In the genomic region with DNA sequence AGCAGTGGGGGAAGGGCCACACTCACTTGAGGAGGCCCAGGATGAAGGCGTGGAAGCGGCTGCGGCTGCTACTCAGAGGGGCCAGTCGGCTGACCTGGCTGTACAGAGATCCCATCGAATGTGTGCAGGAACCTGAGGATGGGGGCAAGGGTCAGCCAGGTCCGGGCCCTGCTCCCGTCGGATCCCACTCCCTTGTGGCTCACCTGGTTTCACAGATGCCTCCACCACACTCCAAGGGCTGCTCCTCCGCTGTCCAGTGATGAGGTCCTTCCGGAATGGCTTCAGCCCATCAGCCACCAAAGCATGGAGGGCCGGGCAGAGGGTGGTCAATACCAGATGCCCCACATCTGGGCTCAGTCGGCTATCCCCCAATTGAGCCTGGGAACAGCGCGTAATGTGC, we compare ENCODE assay signal across 8 mouse cellular contexts. TPM values are rescaled to one million over a fixed set of nuclear protein-coding genes. Genes with fewer than 3 reads are reported as not detected.
DNase-seq lines count a peak whose midpoint lies in the region; ATAC-seq and TF ChIP-seq lines count a peak whose summit lies in the region.

No protein-coding gene starts in this region.

- H3K4me1 ChIP-seq in forebrain, embryonic 10.5 days, result peaks cover 65% of the 10 kb centered on the region
- H3K4me1 ChIP-seq in forebrain, postnatal 0 days (ENCODE audit: insufficient read depth), result 0 out of 2 replicates have a peak, but pooled peaks cover 10% of the 10 kb centered on the region
- H3K4me1 ChIP-seq in liver, embryonic 12.5 days, result peaks cover 67% of the 10 kb centered on the region

- DNase-seq in forebrain, embryonic 10.5 days (ENCODE audit: extremely low spot score, low spot score), result no peak
- DNase-seq in forebrain, postnatal 0 days, result no peak
- DNase-seq in thymus, postnatal 4 days, result peak; percentile 20
- DNase-seq in thymus, postnatal 0 days (ENCODE audit: low spot score), result no peak
- no peak for DNase-seq in frontal cortex, postnatal 25 days (ENCODE audit: low spot score in 2 of 2)
- DNase-seq in gastrocnemius, postnatal 10 days, result no peak
- no peak for DNase-seq in left cerebral cortex, postnatal 14 days (ENCODE audit: low spot score in 2 of 2)

- H3K9ac ChIP-seq in forebrain, postnatal 0 days, result no peak overlapping the region
- H3K9ac ChIP-seq in liver, embryonic 12.5 days, result peak overlapping the region; percentile 55

- H3K4me2 ChIP-seq in forebrain, postnatal 0 days (ENCODE audit: low read depth), result no peak overlapping the region
- H3K4me2 ChIP-seq in liver, embryonic 12.5 days, result peak overlapping the region; percentile 99

- WGBS in forebrain, embryonic 10.5 days, result 62% methylated on average over 14 of the region's 14 CpGs
- 82% methylated on average over 14 of the region's 14 CpGs for WGBS in forebrain, postnatal 0 days
- 36% methylated on average over 14 of the region's 14 CpGs for WGBS in liver, embryonic 12.5 days (ENCODE audit: insufficient replicate concordance)

- TF ChIP-seq CTCF in forebrain, postnatal 0 days (IDR thresholded peaks at IDR 0.05; ENCODE audit: low read depth), result no peak

- intact Hi-C loops in left cerebral cortex, postnatal 14 days (cut with DNase I), result no loop called here

- peaks cover 58% of the 10 kb centered on the region for H3K27me3 ChIP-seq in forebrain, embryonic 10.5 days (ENCODE audit: poor library complexity, severe bottlenecking)
- no peaks in the 10 kb centered on the region for H3K27me3 ChIP-seq in forebrain, postnatal 0 days (ENCODE audit: insufficient read depth, low read length)
- peaks cover 37% of the 10 kb centered on the region for H3K27me3 ChIP-seq in liver, embryonic 12.5 days (replicated peaks)

- peak overlapping the region; percentile 71 for H3K4me3 ChIP-seq in forebrain, embryonic 10.5 days
- no peak overlapping the region for H3K4me3 ChIP-seq in forebrain, postnatal 0 days (ENCODE audit: low read depth, low read length)
- peak overlapping the region; percentile 65 for H3K4me3 ChIP-seq in liver, embryonic 12.5 days

- H3K27ac ChIP-seq in forebrain, embryonic 10.5 days, result 0 out of 2 replicates have a peak overlapping the region, but pooled peaks have one; percentile 35
- H3K27ac ChIP-seq in forebrain, postnatal 0 days (ENCODE audit: low read depth, low read length), result no peak overlapping the region
- no peak overlapping the region for H3K27ac ChIP-seq in liver, embryonic 12.5 days

- no peak for ATAC-seq in forebrain, postnatal 0 days
- no peak for ATAC-seq in liver, embryonic 12.5 days

- H3K9me3 ChIP-seq in forebrain, embryonic 10.5 days, result no peaks in the 10 kb centered on the region
- no peaks in the 10 kb centered on the region for H3K9me3 ChIP-seq in forebrain, postnatal 0 days (ENCODE audit: low read length)
- no peaks in the 10 kb centered on the region for H3K9me3 ChIP-seq in liver, embryonic 12.5 days (replicated peaks)

- peaks cover 38% of the 10 kb centered on the region for H3K36me3 ChIP-seq in forebrain, embryonic 10.5 days (replicated peaks)
- peaks cover 48% of the 10 kb centered on the region for H3K36me3 ChIP-seq in forebrain, postnatal 0 days (ENCODE audit: insufficient read depth)
- H3K36me3 ChIP-seq in liver, embryonic 12.5 days, result peaks cover 10% of the 10 kb centered on the region

RNA-seq across cellular contexts. Expression of a gene that starts 4.1 kb away (rescaled TPM):
- polyA plus RNA-seq in forebrain, embryonic 10.5 days (2016; fragmentation: Nextera tagmentation; extraction: Ambion mirVana), result 12.4 and 13.7 TPM in 2 replicates
- 148 and 158 TPM in 2 replicates for total RNA-seq in forebrain, postnatal 0 days (2014; rRNA removed)
- 86.1 and 101 TPM in 2 replicates for polyA plus RNA-seq in forebrain, postnatal 0 days (2015; fragmentation: Nextera tagmentation; extraction: Ambion mirVana)
- polyA plus RNA-seq in thymus, postnatal 0 days (2015; fragmentation: Nextera tagmentation; extraction: Ambion mirVana), result 12.1 and 13.4 TPM in 2 replicates
- 7.7 and 8.8 TPM in 2 replicates for polyA plus RNA-seq in liver, embryonic 12.5 days (2016; fragmentation: Nextera tagmentation; extraction: Ambion mirVana)
- 1 to 10 TPM; 9.7 to 9.9 TPM for total RNA-seq in gastrocnemius, postnatal 10 days (2021)
- total RNA-seq in left cerebral cortex, postnatal 14 days (2021), result 100 to 1,000 TPM; 205 to 214 TPM

RNA-seq across cellular contexts. Expression of a gene that starts 11.9 kb away (rescaled TPM):
- not detected in 2 replicates for polyA plus RNA-seq in forebrain, embryonic 10.5 days (2016; fragmentation: Nextera tagmentation; extraction: Ambion mirVana)
- total RNA-seq in forebrain, postnatal 0 days (2014; rRNA removed), result not detected in 2 replicates
- not detected in 2 replicates for polyA plus RNA-seq in forebrain, postnatal 0 days (2015; fragmentation: Nextera tagmentation; extraction: Ambion mirVana)
- polyA plus RNA-seq in thymus, postnatal 0 days (2015; fragmentation: Nextera tagmentation; extraction: Ambion mirVana), result not detected in 2 replicates
- 0.06 TPM in 1 of 2 replicates, not detected in the other for polyA plus RNA-seq in liver, embryonic 12.5 days (2016; fragmentation: Nextera tagmentation; extraction: Ambion mirVana)
- total RNA-seq in gastrocnemius, postnatal 10 days (2021), result not detected
- not detected for total RNA-seq in left cerebral cortex, postnatal 14 days (2021)

RNA-seq across cellular contexts. Expression of a gene that starts 12.8 kb away (rescaled TPM):
- polyA plus RNA-seq in forebrain, embryonic 10.5 days (2016; fragmentation: Nextera tagmentation; extraction: Ambion mirVana), result 327 and 359 TPM in 2 replicates
- total RNA-seq in forebrain, postnatal 0 days (2014; rRNA removed), result 421 and 510 TPM in 2 replicates
- 435 and 441 TPM in 2 replicates for polyA plus RNA-seq in forebrain, postnatal 0 days (2015; fragmentation: Nextera tagmentation; extraction: Ambion mirVana)
- polyA plus RNA-seq in thymus, postnatal 0 days (2015; fragmentation: Nextera tagmentation; extraction: Ambion mirVana), result 180 and 193 TPM in 2 replicates
- 284 and 291 TPM in 2 replicates for polyA plus RNA-seq in liver, embryonic 12.5 days (2016; fragmentation: Nextera tagmentation; extraction: Ambion mirVana)
- 10 to 100 TPM; 33.7 to 35.5 TPM for total RNA-seq in gastrocnemius, postnatal 10 days (2021)
- total RNA-seq in left cerebral cortex, postnatal 14 days (2021), result 100 to 1,000 TPM in 1 of 2 experiments, 10 to 100 TPM in 1; 97.9 to 102 TPM

RNA-seq across cellular contexts. Expression of a gene that starts 47.0 kb away (rescaled TPM):
- 4.5 and 5.6 TPM in 2 replicates for polyA plus RNA-seq in forebrain, embryonic 10.5 days (2016; fragmentation: Nextera tagmentation; extraction: Ambion mirVana)
- 0.08 and 0.76 TPM in 2 replicates for total RNA-seq in forebrain, postnatal 0 days (2014; rRNA removed)
- polyA plus RNA-seq in forebrain, postnatal 0 days (2015; fragmentation: Nextera tagmentation; extraction: Ambion mirVana), result 0.19 TPM in 1 of 2 replicates, not detected in the other
- not detected in 2 replicates for polyA plus RNA-seq in thymus, postnatal 0 days (2015; fragmentation: Nextera tagmentation; extraction: Ambion mirVana)
- 162 and 171 TPM in 2 replicates for polyA plus RNA-seq in liver, embryonic 12.5 days (2016; fragmentation: Nextera tagmentation; extraction: Ambion mirVana)
- total RNA-seq in gastrocnemius, postnatal 10 days (2021), result under 1 TPM in 1 of 2 experiments, not detected in 1; 0.41 TPM
- not detected for total RNA-seq in left cerebral cortex, postnatal 14 days (2021)
